Mouse (Mus musculus): ENCODE data around the gene Axdnd1.
"Not testable (repeated sequence)": the region's sequence is repeated elsewhere in the genome, so short reads cannot be mapped to it uniquely, and the experiment has no call there.

Gene Axdnd1

DNA sequence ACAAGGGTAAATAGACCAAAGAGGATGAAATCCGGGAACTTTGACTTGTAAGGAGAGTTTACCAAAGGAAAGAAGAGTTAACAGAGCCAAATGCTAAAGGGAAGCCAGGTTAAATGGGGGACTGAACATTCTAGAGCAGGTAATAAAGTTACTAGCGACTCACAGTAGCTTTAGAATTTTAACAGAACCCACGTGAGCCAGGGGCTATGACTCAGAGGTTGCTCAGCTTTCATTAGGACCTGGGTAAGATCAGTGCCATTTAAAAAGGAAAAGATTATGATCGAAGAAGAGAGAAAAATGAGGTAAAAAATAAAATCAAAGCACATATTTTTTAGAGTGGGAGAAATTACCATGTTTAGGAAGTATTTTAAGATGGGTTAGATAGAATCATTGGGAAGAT is 80.1 kb downstream of the Axdnd1 start:
- no peak for DNase-seq (ENCODE audit: low spot score in 2 of 2)

DNA sequence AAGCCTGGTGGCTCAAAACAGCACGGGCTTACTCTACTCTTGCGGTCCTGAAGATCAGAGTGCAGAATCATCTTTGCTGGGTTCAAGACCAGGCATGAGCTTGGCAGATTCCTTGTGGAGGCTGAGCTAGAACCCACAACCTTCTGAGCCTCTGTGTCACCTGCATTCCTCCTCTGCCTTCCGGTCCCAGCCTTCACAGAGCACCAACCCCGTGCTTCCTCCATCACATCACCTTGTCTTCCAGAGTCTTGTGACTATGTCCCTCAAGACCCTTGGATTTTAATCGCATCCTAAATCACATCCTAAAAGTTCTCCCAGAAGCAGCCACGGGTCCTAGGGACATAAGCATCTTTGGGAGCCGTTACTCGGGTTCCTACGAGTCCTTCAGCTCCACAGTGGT is 97.8 kb downstream of the Axdnd1 start:
- no peak for DNase-seq (ENCODE audit: low spot score in 2 of 2)

DNA sequence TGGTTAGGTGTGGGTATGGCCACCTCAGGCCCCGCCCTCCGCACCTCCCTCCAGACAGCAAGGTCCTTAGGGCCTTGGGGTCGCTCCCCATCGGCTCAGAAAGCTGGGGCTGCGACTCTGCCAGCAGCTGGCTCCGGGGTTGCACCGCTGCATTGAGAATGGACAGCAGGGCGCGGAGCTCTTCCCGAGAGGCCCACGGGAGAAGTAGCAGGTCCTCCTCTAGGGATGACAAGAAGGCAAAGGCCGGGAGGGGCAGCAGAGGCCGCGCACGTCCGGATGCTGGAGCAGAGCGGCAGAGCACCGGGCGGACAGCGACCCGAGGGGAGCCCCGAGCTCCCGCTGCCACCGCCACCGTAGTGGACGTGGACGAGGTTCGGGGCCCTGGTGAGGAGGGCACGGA is 110.3 kb downstream of the Axdnd1 start, which contains the start of gene Nphs2:
Gene Nphs2, plus strand, starts transcription at position 98 of the 400 bp plus-strand sequence.
- DNase-seq (ENCODE audit: low spot score in 2 of 2): no peak

DNA sequence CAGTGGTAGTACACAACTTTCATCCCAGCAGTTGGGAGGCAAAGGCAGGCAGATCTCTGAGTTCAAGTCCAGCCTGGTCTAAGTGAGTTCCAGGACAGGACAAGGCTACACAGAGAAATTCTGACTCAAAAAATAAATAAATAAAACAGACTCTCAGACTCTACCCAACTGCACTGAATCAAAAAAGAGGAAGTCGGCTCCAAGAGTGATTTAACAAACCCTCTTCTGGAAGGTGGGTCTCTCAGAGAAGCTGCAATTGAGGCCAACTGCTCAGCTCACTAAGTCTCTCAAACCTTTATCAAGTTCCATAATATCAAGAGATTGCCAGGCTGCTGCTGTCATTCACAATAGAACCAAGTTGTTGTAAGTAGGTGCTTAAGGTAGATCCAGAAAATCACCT is 112.4 kb downstream of the Axdnd1 start:
- no peak for DNase-seq (ENCODE audit: low spot score in 2 of 2)

- peak in 1 of 2 experiments; percentile 40 for DNase-seq (ENCODE audit: low spot score in 2 of 2)
These were observed 117.8 kb downstream of the Axdnd1 start, which contains the start of gene Tdrd5 for GRCm38 (mm10) chr1:156302911-156303749. Gene Tdrd5 (minus strand): TSS chr1:156303664.

DNA sequence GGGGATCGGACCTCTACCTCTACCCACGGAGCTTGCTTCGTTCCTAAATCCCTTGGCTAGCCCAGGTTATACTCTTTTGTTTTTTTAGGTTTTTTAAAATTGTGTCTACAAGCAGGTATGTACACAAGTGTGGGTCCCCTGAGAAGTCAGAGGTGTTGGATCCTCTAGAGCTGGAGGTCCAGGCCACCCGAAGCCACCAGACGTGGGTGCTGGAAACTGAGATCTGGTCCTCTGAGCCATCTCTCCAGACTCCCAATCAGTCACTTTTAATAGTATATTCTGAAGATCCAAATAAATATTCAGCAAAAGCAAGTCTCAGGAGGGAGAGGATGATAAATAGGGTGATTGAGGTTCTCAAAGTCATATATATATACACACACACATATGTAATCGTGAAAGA is 130.9 kb downstream of the Axdnd1 start:
- DNase-seq (ENCODE audit: low spot score in 2 of 2): no peak

- DNase-seq (ENCODE audit: low spot score in 2 of 2): not testable (repeated sequence)
These were observed 131.8 kb downstream of the Axdnd1 start for GRCm38 (mm10) chr1:156289222-156289587.

GRCm38 (mm10) chr1:156288556-156289221 is 132.3 kb downstream of the Axdnd1 start:
- no peak for DNase-seq (ENCODE audit: low spot score in 2 of 2)

GRCm38 (mm10) chr1:156285541-156285896 is 135.4 kb downstream of the Axdnd1 start:
- DNase-seq (ENCODE audit: low spot score in 2 of 2): no peak

DNA sequence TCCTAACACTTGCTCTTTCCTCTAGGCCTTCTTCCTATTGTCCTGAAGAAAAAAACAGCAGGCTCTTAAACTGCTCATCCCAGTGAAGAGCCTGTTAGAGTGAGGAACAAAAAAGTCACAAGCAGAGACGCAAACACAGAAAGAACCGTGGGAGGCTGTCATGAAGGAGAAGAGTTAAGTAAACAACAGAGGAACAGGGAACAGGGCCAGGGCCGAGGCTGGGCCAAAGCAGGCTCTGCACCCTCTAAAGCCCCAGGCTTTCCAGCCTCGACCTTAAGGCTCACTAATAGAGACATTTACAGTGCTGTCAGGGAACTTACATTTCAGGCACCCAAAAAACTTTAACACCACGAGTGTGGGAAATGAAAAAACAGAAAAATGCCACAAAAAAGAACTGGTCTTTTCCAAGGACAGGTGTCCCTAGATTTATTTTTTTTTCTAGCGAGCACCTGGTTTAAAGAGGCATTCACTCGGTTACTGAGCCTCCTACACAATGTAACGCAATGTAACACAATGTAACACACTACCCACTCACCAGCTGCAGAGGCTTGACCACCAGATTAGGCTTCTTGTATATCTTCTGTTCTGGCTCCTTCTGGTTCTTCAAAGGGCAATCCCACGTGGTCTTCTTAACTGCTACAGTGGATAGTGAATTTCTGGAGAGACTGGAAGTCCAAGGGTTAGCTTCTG is 136.0 kb downstream of the Axdnd1 start:
- no peak for DNase-seq (ENCODE audit: low spot score in 2 of 2)

DNA sequence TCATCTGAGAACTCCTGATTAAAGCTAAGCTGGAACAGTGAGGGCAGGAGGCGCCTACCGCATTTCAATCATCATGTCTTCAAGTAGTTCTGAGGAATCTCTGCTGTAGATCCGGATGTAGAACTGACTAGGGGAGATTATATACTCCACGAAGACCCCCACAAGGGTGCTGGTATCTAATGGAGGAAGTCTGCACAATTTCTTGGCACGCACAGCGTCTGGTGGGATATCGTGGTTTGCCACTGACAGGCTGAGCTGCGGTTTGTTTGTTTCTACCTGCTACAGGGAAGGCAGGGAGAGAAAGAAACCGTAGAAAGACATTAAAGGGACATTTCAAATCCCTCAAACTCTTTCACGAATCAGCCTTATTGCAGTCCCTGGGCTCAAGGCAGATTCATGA is 136.8 kb downstream of the Axdnd1 start:
- DNase-seq (ENCODE audit: low spot score in 2 of 2): no peak

- no peak for DNase-seq (ENCODE audit: low spot score in 2 of 2)
These were observed 140.8 kb downstream of the Axdnd1 start for GRCm38 (mm10) chr1:156280131-156280530.

DNA sequence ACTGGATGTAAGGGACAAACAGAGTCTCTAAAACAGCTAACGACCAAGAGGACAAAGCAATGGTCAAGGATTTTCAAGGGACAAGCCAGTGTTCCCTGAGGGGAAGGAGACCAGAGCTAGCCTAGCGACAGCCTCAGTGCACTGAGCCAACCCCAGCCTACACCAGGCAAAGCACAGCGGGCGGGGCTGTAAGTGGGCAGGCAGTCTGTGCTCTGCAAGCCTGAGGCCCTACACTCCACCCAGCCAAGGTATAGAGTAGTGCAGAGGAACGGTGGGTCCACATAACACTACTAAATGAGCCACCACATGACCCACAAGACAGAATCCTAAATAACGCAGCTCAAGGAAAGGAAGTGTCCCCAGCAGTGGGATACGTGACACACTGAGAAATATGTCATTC is 147.3 kb downstream of the Axdnd1 start:
- no peak for DNase-seq (ENCODE audit: low spot score in 2 of 2)

All from frontal cortex, postnatal 10 days (tissue).